Mouse (Mus musculus): Measurements from ENCODE around the gene Col6a3.

Col6a3 gene

GRCm38 (mm10) chr1:90780446-90780845 is 63.3 kb downstream of the Col6a3 start:
- Histone ChIP-seq H3K36me3 (ENCODE audit: insufficient read depth, low read length) (no peaks in the 10 kb centered on the region), H3K4me1 (replicated peaks; ENCODE audit: low read depth, low read length) (no peaks in the 10 kb centered on the region), H3K4me3 (replicated peaks; ENCODE audit: low read length) (no peak overlapping the region), H3K27me3 (ENCODE audit: insufficient read depth, low read length) (no peaks in the 10 kb centered on the region), H3K9me3 (ENCODE audit: low read length) (no peaks in the 10 kb centered on the region)
- no peak for TF ChIP-seq CTCF (conservative IDR thresholded peaks at IDR 0.05; ENCODE audit: low read length)
- no peak for TF ChIP-seq POU5F1 (IDR thresholded peaks at IDR 0.05; ENCODE audit: borderline replicate concordance, low read length)
- TF ChIP-seq NANOG (IDR thresholded peaks at IDR 0.05; ENCODE audit: borderline replicate concordance, low read length), result no peak

- H3K4me1 ChIP-seq (replicated peaks; ENCODE audit: low read depth, low read length), result no peaks in the 10 kb centered on the region
- no peaks in the 10 kb centered on the region for H3K36me3 ChIP-seq (ENCODE audit: insufficient read depth, low read length)
- TF ChIP-seq NANOG (IDR thresholded peaks at IDR 0.05; ENCODE audit: borderline replicate concordance, low read length), result no peak
- TF ChIP-seq CTCF (conservative IDR thresholded peaks at IDR 0.05; ENCODE audit: low read length), result no peak
- no peak for TF ChIP-seq POU5F1 (IDR thresholded peaks at IDR 0.05; ENCODE audit: borderline replicate concordance, low read length)
- H3K9me3 ChIP-seq (ENCODE audit: low read length), result no peaks in the 10 kb centered on the region
- no peak overlapping the region for H3K4me3 ChIP-seq (replicated peaks; ENCODE audit: low read length)
- no peaks in the 10 kb centered on the region for H3K27me3 ChIP-seq (ENCODE audit: insufficient read depth, low read length)
Observed at GRCm38 (mm10) chr1:90779072-90779471, 64.7 kb downstream of the Col6a3 start.

GRCm38 (mm10) chr1:90775477-90776241 is 68.1 kb downstream of the Col6a3 start:
- H3K36me3 ChIP-seq (ENCODE audit: insufficient read depth, low read length), result no peaks in the 10 kb centered on the region
- no peaks in the 10 kb centered on the region for H3K27me3 ChIP-seq (ENCODE audit: insufficient read depth, low read length)
- no peak overlapping the region for H3K4me3 ChIP-seq (replicated peaks; ENCODE audit: low read length)
- no peaks in the 10 kb centered on the region for H3K4me1 ChIP-seq (replicated peaks; ENCODE audit: low read depth, low read length)
- no peaks in the 10 kb centered on the region for H3K9me3 ChIP-seq (ENCODE audit: low read length)
- no peak for TF ChIP-seq CTCF (conservative IDR thresholded peaks at IDR 0.05; ENCODE audit: low read length)
- TF ChIP-seq NANOG (IDR thresholded peaks at IDR 0.05; ENCODE audit: borderline replicate concordance, low read length), result no peak
- TF ChIP-seq POU5F1 (IDR thresholded peaks at IDR 0.05; ENCODE audit: borderline replicate concordance, low read length), result no peak

GRCm38 (mm10) chr1:90771172-90771571 is 72.6 kb downstream of the Col6a3 start:
- Histone ChIP-seq H3K4me3 (replicated peaks; ENCODE audit: low read length) (no peak overlapping the region), H3K36me3 (ENCODE audit: insufficient read depth, low read length) (no peaks in the 10 kb centered on the region), H3K4me1 (replicated peaks; ENCODE audit: low read depth, low read length) (no peaks in the 10 kb centered on the region), H3K27me3 (ENCODE audit: insufficient read depth, low read length) (no peaks in the 10 kb centered on the region), H3K9me3 (ENCODE audit: low read length) (no peaks in the 10 kb centered on the region)
- TF ChIP-seq POU5F1 (IDR thresholded peaks at IDR 0.05; ENCODE audit: borderline replicate concordance, low read length) (no peak), NANOG (IDR thresholded peaks at IDR 0.05; ENCODE audit: borderline replicate concordance, low read length) (no peak), CTCF (conservative IDR thresholded peaks at IDR 0.05; ENCODE audit: low read length) (no peak)

- no peaks in the 10 kb centered on the region for H3K36me3 ChIP-seq (ENCODE audit: insufficient read depth, low read length)
- H3K27me3 ChIP-seq (ENCODE audit: insufficient read depth, low read length), result no peaks in the 10 kb centered on the region
- no peak overlapping the region for H3K4me3 ChIP-seq (replicated peaks; ENCODE audit: low read length)
- H3K4me1 ChIP-seq (replicated peaks; ENCODE audit: low read depth, low read length), result no peaks in the 10 kb centered on the region
- TF ChIP-seq POU5F1 (IDR thresholded peaks at IDR 0.05; ENCODE audit: borderline replicate concordance, low read length), result no peak
- TF ChIP-seq NANOG (IDR thresholded peaks at IDR 0.05; ENCODE audit: borderline replicate concordance, low read length), result no peak
- no peak for TF ChIP-seq CTCF (conservative IDR thresholded peaks at IDR 0.05; ENCODE audit: low read length)
- H3K9me3 ChIP-seq (ENCODE audit: low read length), result no peaks in the 10 kb centered on the region
Observed at GRCm38 (mm10) chr1:90770027-90770426, 73.7 kb downstream of the Col6a3 start.

GRCm38 (mm10) chr1:90769301-90769700 is 74.5 kb downstream of the Col6a3 start:
- H3K36me3 ChIP-seq (ENCODE audit: insufficient read depth, low read length), result no peaks in the 10 kb centered on the region
- 0 out of 2 replicates have a peak, but pooled peaks cover 6% of the 10 kb centered on the region for H3K9me3 ChIP-seq (ENCODE audit: low read length)
- no peak overlapping the region for H3K4me3 ChIP-seq (replicated peaks; ENCODE audit: low read length)
- H3K4me1 ChIP-seq (replicated peaks; ENCODE audit: low read depth, low read length), result no peaks in the 10 kb centered on the region
- TF ChIP-seq POU5F1 (IDR thresholded peaks at IDR 0.05; ENCODE audit: borderline replicate concordance, low read length), result no peak
- TF ChIP-seq NANOG (IDR thresholded peaks at IDR 0.05; ENCODE audit: borderline replicate concordance, low read length), result no peak
- no peak for TF ChIP-seq CTCF (conservative IDR thresholded peaks at IDR 0.05; ENCODE audit: low read length)
- H3K27me3 ChIP-seq (ENCODE audit: insufficient read depth, low read length), result no peaks in the 10 kb centered on the region

- no peaks in the 10 kb centered on the region for H3K9me3 ChIP-seq (ENCODE audit: low read length)
- no peaks in the 10 kb centered on the region for H3K36me3 ChIP-seq (ENCODE audit: insufficient read depth, low read length)
- H3K4me3 ChIP-seq (replicated peaks; ENCODE audit: low read length), result no peak overlapping the region
- no peaks in the 10 kb centered on the region for H3K4me1 ChIP-seq (replicated peaks; ENCODE audit: low read depth, low read length)
- no peak for TF ChIP-seq POU5F1 (IDR thresholded peaks at IDR 0.05; ENCODE audit: borderline replicate concordance, low read length)
- no peak for TF ChIP-seq CTCF (conservative IDR thresholded peaks at IDR 0.05; ENCODE audit: low read length)
- no peak for TF ChIP-seq NANOG (IDR thresholded peaks at IDR 0.05; ENCODE audit: borderline replicate concordance, low read length)
- H3K27me3 ChIP-seq (ENCODE audit: insufficient read depth, low read length), result 0 out of 2 replicates have a peak, but pooled peaks cover 3% of the 10 kb centered on the region
Observed at GRCm38 (mm10) chr1:90758091-90758673, 85.6 kb downstream of the Col6a3 start.

- no peak overlapping the region for H3K4me3 ChIP-seq (replicated peaks; ENCODE audit: low read length)
- no peak for TF ChIP-seq NANOG (IDR thresholded peaks at IDR 0.05; ENCODE audit: borderline replicate concordance, low read length)
- TF ChIP-seq POU5F1 (IDR thresholded peaks at IDR 0.05; ENCODE audit: borderline replicate concordance, low read length), result no peak
- H3K36me3 ChIP-seq (ENCODE audit: insufficient read depth, low read length), result no peaks in the 10 kb centered on the region
- 0 out of 2 replicates have a peak, but pooled peaks cover 3% of the 10 kb centered on the region for H3K27me3 ChIP-seq (ENCODE audit: insufficient read depth, low read length)
- H3K9me3 ChIP-seq (ENCODE audit: low read length), result no peaks in the 10 kb centered on the region
- no peaks in the 10 kb centered on the region for H3K4me1 ChIP-seq (replicated peaks; ENCODE audit: low read depth, low read length)
Observed at GRCm38 (mm10) chr1:90753869-90754563, 89.8 kb downstream of the Col6a3 start.

Measured in E14TG2a.4 (cell line).